Mouse (Mus musculus) Muller cell, postnatal 12 days (primary cell): ENCODE results near the gene Astl.
A peak's percentile ranks its signal among the peaks of the same experiment; 100 is the strongest.

Experiments used
- DNase-seq: peaks from one replicate; pipeline ENCODE4 v3.0.0-alpha.2; 2015; ENCODE audit errors: inconsistent ontology term

Gene Astl

DNA sequence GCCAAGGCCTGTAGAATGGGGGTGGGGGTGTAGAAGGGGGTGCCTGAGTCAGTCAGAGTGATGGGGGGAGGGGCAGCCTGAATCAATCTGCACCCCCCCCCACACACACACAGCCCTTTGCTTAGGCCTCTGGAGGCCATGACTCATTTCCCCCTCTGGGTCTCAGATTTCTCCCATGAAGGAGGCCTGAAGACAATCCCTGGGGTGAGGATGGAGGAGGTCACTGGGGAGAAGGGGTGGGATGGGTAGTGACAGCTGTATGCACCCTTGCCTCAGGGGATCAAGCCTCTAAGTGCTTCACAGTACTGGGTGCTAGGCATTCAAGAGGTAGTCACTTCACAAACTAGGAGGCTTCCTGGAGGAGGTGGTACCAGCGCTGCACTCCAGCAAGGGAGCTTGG lies 14.8 kb upstream of the Astl start:
- no peak for DNase-seq

DNA sequence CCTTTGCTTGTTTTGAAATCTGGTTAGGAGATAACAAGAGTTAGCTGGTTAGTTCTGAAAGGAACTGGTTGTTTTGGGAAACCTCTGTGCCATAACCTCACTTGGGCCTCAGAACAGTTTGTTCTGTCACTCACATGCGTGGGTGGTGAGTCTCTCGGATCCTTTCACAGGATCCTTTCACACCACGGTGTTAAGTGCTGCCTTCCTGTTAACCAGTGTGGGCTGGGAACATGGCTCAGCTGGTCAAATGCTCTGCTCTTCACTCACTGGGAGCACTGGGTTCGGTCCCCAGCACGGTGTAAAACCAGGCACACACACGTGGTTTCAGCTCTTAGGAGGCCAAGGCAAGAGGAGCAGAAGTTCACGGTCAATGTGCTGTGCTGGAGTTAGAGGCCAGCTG lies 14.0 kb upstream of the Astl start:
- no peak for DNase-seq

DNA sequence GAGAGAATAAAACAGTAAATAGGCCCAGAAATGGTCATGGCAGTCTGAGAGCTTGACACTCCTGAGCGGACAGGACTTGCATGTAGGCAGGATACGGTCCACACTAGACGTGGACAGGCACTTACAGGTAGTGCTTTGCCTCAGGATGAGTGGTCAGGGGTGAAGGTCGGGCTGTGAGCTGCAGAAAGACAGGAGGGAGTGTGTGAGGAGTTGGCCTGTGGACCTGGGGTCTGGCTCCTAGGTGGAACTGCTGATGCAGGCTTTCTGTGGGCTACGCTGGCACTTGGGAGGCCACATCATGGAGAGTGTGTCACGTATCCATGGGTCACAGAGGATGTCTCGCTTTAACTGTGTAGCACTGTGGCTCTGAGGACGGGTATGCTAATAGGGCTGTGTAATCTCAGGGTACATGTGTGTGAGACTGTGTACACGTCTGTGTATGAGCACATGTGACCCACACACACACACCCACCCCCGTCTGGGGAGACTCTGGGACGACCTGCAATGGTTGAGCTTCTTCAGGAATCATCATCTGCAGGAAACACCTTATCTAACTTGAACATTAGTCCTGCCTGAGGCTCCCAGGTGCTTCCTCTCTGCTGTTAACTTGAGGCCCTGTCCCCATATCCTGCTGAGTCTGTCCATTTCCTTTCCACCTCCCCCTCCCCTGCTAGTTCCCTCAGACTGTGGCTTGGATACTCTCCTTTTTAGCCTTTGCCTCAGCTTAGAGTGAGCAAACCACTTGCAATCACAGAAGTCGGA lies 10.2 kb upstream of the Astl start:
- DNase-seq = no peak

DNA sequence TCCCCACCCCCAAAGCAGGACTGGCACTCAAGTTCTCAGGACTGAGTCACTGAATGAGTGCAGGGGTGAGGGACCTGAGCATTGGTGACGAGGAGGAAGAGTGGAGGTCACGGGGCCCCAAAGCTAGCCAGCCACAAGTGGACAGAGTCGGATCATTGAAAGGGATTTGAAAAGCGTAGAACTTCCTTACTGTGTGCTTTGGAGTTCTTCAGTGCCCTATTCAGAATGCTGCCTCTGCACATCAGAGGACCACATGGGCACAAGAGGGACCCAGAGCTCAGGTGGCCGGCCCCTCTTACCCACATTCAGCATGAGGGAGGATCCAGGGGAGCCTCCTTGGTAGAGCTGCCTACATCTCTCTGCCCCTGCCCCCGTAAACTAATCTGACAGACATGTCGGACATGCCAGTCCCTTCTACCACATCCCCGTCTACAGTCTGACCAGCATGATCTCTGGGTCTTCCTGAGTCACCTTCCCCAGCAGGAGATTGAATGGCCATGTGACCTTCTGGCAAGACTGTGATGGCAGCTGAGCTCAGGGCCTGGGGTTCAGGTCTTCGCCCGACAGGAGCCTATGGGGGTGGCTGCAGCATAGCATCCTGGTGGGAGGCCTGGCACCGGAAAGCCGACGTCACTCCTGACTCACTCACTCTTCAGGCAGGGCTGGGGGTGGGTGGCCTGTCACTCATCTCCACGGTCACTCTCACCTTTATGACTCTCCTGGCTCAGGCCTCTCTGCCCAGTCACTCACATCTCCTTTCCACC lies 5.5 kb upstream of the Astl start:
- DNase-seq = no peak

DNA sequence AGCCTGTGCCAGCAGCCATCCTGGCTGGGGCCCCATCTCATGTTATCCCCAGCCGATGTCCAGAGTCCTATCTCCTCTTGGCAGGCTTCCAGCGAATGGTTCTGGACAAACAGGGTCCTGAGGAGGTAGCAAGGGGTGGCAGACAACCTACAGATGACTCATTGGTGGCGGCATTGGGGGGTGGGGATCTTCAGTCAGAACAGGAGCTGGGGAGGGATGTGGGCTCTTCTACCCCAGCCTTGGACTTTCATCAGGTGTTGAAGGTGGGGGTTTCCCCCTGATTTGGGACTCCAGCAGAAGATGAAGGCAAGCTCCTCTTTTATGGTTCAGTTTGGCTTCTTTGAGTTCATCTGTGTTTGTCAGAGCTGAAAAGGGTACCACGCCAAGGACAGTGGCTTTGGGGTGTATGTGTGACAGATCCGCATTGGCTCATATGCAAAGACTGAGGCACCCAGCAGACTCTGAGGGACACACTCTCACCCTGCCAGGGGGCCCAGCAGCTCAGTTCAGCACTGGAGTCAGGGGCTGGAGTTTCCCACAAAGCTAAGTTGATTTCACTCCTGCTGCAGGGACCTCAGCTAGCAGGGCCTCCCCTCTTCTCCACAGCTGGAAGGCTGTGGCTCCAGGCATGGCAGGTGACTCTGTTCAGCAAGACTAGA lies 4.4 kb upstream of the Astl start:
- no peak for DNase-seq

GRCm38 (mm10) chr2:127335078-127335541 lies 3.3 kb upstream of the Astl start:
- DNase-seq = no peak

- peak; percentile 79 for DNase-seq
These were observed 2.5 kb upstream of the Astl start, which contains the start of gene Dusp2 for GRCm38 (mm10) chr2:127335767-127336496. Dusp2 (plus strand) TSS chr2:127336159.

DNA sequence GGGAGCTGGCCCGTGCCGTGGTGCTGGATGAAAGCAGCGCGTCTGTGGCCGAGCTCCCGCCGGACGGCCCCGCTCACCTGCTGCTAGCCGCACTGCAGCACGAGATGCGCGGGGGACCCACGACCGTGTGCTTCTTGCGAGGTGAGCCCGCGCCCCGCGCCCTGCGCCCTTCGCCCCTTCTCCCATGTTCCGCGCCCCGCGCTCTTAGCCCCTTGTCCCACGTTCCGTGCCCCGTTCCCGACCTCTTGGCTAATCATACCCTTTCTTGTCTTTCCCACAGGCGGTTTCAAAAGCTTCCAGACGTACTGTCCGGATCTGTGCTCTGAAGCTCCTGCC lies 2.0 kb upstream of the Astl start:
- DNase-seq = no peak

- DNase-seq = no peak
These were observed 1.6 kb upstream of the Astl start for GRCm38 (mm10) chr2:127336885-127337284.

- DNase-seq = no peak
These were observed 908 bp upstream of the Astl start for GRCm38 (mm10) chr2:127337531-127337930.

- no peak for DNase-seq
These were observed 427 bp upstream of the Astl start for GRCm38 (mm10) chr2:127338012-127338411.

- no peak for DNase-seq
These were observed 394 bp downstream of the Astl start for GRCm38 (mm10) chr2:127338833-127339232.

GRCm38 (mm10) chr2:127339262-127339661 lies 823 bp downstream of the Astl start:
- DNase-seq = no peak

GRCm38 (mm10) chr2:127341159-127341558 lies 2.7 kb downstream of the Astl start:
- peak; percentile 29 for DNase-seq

DNA sequence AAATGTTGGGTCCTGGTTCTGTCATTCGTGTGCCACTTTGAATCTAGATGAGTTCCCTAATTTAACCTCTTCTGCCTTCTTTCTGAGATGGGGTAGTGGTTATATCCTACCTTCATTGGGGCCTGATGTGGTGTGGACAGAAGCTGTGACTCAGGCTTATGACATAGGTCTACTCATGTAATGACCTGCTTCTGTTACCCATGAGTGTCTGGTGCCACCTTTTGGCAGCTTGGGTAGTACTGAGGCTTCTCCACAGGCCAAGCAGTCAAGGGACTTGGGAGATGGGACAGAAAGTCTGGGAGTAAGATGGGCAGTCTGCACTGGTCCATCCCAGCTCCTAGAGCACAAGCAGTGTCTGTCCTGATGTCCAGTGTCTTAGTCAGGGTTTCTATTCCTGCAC lies 7.9 kb downstream of the Astl start:
- DNase-seq = no peak

DNA sequence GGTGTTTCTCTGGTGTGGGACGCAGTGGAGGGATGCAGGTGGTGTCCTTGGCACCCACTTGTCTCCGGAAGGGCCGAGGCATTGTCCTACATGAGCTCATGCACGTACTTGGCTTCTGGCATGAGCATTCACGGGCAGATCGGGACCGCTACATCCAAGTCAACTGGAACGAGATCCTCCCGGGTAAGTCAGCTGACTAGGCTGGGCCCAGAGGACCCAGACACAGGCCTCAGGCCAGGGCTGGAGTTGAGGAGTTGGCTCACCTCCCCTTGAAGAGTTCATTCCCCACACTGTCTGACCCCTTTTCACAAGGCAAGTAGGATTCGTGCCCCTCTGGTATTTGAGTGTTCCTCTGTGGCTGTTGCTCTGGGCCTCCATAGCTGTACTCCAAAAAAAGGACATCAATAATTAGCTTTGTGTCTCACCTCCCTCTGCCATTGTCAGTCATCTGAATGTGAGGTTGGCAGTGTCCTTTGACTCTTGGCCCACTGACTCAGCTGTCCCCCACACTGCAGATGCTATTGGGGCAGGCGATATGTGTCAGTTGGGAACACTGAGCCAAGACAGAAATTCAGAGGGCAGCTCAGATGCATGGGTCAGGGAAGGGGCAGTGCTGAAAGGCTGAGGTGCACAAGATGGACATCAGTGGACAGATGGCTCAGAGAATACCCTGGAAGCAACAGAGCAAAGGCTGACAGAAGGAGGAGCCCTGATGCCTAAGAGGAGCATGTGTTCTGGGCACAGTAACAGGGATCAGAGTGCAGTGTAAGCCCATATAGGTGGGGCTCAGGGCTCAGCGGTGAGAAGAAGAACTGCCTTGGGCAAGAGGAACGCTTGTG lies 8.9 kb downstream of the Astl start:
- no peak for DNase-seq

GRCm38 (mm10) chr2:127353881-127354280 lies 15.4 kb downstream of the Astl start:
- no peak for DNase-seq

DNA sequence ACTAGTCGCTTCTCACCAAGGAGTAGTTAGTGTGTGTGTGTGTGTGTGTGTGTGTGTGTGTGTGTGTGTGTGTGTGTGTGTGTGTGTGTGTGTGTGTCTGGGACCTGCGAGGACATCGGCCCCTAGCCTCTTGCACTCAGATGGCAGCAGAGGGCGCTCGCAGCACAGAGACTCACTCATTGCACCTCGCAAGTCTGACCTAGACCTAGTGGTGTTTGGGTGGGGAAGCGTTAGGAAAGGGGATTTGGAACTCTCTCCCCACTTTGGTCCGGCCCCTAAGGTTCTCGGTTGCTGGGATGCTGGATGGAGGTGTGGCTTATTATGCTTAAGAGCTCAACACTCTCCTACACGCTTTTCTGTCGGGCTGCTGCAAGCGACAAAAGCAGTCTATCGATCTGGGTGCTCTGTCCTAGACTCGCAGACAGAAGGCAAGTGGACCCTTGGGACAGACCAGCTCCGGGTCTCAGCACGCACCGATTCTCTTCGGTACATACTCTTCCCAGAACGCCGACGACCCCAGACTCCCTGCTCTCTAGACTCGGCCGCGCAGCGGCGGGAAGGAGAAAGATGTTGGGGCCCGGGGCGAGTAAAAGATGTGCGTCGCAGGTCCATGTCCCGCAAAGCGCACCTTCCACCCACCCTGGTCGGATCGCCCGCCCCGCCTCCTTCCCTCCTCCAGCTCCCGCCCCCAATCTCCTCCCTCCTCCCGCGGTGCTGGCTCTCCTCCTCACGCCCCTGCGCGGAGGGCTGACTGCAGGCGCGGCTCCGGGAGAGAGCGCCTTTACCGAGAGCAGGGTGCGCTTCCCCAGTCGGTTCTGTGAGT lies 24.2 kb downstream of the Astl start, which contains the start of gene Adra2b:
Adra2b (plus strand) TSS at position 750 of the 823 bp plus-strand sequence.
- peak; percentile 66 for DNase-seq

- no peak for DNase-seq
These were observed 24.8 kb downstream of the Astl start for GRCm38 (mm10) chr2:127363282-127363652.

GRCm38 (mm10) chr2:127363696-127364095 lies 25.3 kb downstream of the Astl start:
- no peak for DNase-seq
